Mouse (Mus musculus) embryonic facial prominence, embryonic 15.5 days (tissue): Measurements from ENCODE around the gene Mbd4. TPM values are rescaled to one million over a fixed set of nuclear protein-coding genes. Genes with fewer than 3 reads are reported as not detected.

Experiments
- polyA plus RNA-seq: library from polyadenylated mRNA; unstranded; fragments of >200 nt; fragmentation: Nextera tagmentation; extraction: Ambion mirVana; gene quantifications from 2 replicates; pipeline ENCODE4 v1.2.1, GENCODE M21; 2015

Mbd4 gene
- polyA plus RNA-seq, 1 experiment from 2014 or later = 18.5 TPM

Other genes with a start within 250 kb of the Mbd4 start
- gene Raf1, start 176.7 kb downstream of the Mbd4 start, polyA plus RNA-seq = 89.0 and 93.6 TPM in 2 replicates
- 23.9 and 28.9 TPM in 2 replicates for gene Tmem40, start 91.0 kb downstream of the Mbd4 start, polyA plus RNA-seq
- 33.6 and 33.7 TPM in 2 replicates for gene Cand2, start 78.8 kb downstream of the Mbd4 start, polyA plus RNA-seq
- 2,086 and 2,192 TPM in 2 replicates for gene Rpl32, start 44.6 kb downstream of the Mbd4 start, polyA plus RNA-seq
- gene Efcab12, start 15.0 kb downstream of the Mbd4 start, polyA plus RNA-seq = 1.1 and 1.9 TPM in 2 replicates
- gene Ift122, start 99 bp upstream of the Mbd4 start, polyA plus RNA-seq = 23.2 and 25.0 TPM in 2 replicates
- gene Rho, start 78.4 kb upstream of the Mbd4 start, polyA plus RNA-seq = 0.12 and 0.53 TPM in 2 replicates
- not detected in 2 replicates for gene H1foo, start 91.6 kb upstream of the Mbd4 start, polyA plus RNA-seq
- 29.4 and 33.5 TPM in 2 replicates for gene Plxnd1, start 141.6 kb upstream of the Mbd4 start, polyA plus RNA-seq